Mouse (Mus musculus): ENCODE measurements around the gene Evi5.

Gene Evi5

DNA sequence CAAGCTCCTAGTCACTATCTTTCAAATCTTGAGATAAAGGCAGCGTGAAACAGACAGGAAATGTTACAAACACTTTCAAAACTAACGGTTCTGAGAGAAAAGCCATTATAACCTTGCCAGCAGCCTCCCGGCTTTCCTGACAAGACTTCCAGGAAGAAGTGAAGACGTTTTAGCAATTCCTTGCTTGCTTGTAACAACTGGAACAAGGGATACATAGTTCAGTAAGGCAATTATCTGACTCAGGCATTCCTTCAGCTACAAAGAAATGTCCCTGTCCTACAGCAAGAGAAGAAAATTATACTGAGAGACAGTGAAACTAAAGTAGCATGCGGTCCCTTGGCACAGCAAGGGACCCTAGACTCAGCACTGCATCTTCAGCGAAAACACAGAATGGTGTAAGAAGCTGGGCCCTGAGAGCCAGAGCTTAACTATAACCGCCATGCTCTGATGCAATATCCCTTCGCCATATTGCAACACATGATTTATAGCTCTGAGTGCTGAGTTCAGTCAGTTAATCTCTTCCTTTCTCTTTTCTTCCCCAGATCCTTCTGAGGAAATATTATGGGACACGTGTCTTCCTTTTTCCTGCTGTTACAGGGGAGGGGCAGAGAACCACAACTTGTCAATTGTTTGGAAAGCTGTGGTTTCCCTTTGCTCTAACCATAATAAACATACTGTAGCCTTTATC lies 125.5 kb downstream of the Evi5 start:
- DNase-seq (ENCODE audit: low read depth): no peak

DNA sequence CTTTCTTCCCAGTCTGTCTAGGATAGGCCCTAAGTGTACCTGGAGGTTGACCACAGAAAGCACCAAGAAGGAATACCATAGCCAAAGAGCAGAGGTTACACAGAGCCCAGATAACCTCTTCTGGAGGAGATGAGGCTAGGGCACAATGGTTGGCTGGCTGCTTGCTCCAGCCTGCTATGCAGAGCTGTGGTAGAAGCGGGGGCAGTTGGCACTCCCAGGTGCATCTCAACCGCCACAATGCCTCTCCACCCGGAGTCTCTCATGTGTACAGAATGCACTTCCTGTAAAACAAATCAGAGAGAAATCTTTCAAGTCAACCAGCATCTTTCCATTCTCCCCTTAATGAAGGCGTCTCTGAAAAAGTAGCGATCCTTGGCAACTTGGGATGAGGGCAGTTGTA lies 135.9 kb downstream of the Evi5 start:
- DNase-seq (ENCODE audit: low read depth): no peak

DNA sequence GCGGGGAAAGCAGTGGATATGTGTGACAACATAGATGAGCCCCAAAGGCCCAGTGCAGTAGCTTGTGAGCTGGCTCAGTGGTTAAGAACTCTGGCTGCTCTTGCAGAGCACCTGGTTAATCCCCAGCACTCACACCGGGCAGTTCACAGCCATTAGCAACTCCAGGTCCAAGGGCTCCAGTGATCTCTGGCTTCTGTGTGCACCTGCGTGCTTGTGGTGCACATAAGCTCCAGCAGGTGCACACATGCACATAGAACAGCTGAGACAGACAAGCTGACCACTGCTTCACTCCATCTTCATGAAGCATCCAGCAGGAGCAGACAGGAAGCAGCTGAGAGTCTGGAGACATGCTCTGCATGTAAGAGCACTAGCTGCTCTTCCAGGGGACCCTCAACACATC lies 136.6 kb downstream of the Evi5 start:
- no peak for DNase-seq (ENCODE audit: low read depth)

DNA sequence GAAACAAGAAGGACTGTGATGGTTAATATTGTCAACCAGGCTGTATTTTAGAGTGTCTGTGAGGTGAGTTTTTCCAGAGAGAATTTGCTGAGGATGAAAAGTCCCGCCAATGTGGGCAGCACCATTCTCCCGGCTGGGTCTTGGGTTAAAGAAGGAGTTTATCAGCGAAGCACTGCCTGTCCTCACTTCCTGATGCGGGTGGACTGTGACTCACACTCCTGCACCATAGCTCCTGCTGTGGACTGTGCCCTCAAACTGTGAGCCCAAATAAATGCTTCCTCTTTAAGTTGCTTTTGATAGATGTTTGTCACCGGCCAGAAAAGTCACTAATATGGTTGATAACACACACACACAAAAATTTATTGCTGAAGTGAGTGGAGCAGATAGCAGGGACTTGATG lies 138.7 kb downstream of the Evi5 start:
- DNase-seq (ENCODE audit: low read depth): no peak

DNA sequence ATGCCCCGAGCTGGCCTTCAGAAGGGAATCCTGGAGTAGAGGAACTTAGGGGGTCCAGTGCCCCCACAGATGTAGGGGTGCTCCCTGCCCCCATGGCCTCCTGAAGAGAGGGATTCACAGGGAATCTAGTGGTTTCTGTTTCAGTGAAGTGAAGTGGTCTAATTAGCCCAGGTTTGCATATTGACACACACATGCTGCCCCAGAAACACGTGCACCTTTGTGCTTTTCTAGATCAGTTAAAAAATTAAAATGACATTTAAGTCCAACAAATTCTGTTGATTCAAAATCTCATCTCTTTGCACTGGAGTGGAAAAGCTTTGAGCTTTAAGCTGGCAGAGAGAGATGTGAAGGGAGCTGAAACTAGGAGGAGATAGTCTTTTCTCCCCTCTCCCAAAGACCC lies 143.1 kb downstream of the Evi5 start:
- DNase-seq (ENCODE audit: low read depth): no peak

DNA sequence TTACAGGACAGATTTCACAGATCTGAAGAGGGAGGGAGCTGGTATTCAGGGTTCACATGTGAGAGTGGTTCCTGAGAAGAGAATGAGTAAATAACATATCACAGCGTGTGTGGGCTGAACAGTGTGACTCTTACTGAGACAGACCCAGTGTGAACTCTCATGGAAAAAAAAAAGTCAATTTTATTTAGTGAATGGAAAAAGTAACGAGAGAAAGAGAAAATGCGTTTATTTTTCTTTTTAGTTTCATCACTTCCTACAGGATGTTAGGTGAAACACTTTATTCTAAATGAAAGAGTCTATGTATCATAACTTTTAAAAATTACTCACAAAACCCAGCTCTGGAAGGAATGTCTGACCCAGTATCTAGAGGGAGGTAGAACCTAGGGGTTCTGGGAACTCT lies 143.5 kb downstream of the Evi5 start:
- peak; percentile 60 for DNase-seq (ENCODE audit: low read depth)

DNA sequence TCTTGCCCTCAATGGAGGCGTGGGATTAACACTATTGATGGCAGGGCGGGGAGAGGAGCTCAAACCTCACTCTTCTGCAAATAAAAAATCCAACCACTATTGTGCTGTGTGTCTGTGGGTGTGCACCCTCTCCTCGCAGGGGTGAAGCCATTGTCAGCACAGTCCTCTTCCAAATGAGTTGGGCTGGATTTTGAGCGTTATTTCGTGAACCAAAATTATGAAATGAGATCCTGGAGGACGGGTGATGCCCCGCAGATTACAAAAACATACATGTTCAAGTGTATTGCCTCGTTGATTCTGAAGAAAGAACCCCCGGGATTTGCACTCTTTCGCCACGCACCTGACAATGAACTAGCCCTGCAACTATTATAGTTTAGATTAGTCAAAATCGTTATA lies 147.9 kb downstream of the Evi5 start:
- DNase-seq (ENCODE audit: low read depth): no peak

DNA sequence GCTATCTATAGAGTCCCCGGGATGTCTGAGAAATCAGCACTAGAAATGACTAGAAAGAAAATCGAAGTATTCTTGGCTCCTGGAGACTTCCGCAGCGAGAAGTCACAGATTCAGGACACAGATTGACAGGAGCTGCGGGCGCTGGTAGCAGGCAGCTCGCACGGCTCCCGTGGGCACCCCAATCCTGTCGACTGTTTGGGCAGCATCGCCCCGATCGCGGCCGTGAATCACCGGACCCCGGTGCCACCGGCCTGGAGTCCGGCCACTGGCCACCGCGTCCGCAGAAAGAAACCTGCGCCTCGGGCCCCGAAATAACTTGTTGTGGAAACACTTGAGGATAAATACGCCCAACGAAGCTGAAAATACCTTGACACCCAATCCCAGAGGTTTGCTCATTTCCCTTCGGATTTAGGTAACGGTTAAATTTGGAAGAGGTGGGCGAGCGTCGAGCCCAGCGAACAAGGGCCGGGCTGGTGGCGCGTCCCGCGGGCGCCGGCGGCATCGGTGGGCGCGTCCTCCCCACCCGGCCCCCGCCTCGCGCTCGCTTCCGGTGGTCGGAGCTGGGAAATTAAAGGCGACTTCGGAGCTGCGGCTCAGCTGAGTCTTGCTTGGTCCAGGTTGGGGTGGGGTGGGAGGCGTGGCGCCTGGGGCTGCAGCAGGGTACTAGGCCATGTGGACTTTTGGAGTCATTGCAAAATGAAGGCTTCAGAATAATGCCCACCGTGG lies 148.5 kb downstream of the Evi5 start:
- DNase-seq (ENCODE audit: low read depth): peak; percentile 58

DNA sequence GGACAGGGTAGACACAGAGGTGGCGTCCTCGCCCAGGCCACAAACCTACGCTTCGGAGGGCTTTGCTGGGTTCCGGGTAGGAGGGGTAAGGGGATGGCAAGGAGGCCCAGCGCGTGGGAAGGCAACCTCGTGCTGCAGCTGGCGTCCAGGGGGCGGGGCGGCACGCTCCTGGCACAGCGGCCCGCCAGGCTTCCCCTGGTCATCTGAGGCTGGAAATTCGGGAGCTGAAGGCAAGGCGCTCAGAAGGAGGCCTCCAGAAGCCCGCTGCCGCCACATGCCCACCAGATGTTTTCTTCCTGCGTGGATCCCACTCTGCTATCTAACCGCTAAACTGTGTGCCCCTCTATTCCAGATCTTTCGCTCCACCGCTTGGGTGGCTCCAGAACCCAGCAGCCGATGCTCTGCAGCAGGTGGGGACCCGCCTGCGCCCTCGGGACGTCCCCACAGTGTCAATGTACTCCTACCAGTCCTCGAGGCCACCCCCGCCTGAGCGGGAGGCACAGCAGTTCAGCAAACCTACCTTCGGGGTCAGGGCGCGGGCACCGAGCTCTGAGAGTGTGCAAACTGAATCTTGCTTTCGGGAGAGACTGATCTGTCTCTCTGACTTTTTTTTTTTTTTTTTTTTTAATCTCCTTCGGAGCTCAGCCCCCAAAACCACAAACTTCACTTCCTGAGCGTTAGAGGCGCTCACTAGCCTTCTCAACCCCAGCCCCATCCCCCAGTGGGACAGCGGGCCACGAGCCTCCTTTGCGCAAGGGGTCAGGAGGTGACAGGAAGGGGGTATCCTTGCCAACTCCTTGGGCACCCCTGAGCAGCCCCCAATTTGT lies 149.3 kb downstream of the Evi5 start, which contains the start of gene Gfi1:
Gene Gfi1 (minus strand): TSS at position 602 of the 827 bp plus-strand sequence.
- DNase-seq (ENCODE audit: low read depth): peak; percentile 87

DNA sequence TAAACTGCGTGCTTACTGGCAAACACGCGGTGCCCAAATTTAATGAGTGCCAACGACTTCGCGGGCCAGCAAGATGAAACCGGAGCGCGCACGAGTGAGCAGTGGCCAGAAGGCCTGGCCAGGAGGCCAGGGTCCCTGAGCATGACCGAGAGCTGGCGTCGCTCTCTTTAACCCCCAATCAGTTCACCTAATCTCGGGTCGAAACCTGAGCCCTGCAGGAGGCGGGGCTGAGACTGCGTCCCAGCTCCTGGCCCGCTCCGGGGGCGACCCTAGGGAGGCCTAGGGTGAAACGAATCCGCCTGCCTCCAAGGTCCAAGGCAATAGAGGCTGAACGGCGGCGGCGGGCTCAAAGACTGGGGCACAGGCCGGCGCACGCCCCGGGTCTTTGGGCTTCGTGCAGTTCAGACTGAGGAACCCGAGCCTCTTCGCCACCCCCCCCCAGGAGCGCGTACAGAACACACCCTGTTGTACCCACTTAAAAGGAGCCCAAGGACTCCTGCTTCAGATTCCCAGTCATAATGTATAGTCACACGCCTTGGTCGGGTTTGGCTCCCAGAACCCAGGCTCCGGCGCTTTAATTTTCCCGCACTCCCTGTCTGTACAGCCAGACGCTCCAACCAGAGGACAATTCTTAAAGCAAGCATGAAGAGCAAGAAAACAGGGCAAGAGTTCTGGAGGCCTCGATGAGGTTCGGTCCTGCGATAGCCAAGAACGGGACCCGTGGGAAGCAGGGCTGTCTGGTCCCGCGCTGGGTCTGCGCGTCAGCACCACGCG lies 150.1 kb downstream of the Evi5 start:
- DNase-seq (ENCODE audit: low read depth): peak; percentile 59

DNA sequence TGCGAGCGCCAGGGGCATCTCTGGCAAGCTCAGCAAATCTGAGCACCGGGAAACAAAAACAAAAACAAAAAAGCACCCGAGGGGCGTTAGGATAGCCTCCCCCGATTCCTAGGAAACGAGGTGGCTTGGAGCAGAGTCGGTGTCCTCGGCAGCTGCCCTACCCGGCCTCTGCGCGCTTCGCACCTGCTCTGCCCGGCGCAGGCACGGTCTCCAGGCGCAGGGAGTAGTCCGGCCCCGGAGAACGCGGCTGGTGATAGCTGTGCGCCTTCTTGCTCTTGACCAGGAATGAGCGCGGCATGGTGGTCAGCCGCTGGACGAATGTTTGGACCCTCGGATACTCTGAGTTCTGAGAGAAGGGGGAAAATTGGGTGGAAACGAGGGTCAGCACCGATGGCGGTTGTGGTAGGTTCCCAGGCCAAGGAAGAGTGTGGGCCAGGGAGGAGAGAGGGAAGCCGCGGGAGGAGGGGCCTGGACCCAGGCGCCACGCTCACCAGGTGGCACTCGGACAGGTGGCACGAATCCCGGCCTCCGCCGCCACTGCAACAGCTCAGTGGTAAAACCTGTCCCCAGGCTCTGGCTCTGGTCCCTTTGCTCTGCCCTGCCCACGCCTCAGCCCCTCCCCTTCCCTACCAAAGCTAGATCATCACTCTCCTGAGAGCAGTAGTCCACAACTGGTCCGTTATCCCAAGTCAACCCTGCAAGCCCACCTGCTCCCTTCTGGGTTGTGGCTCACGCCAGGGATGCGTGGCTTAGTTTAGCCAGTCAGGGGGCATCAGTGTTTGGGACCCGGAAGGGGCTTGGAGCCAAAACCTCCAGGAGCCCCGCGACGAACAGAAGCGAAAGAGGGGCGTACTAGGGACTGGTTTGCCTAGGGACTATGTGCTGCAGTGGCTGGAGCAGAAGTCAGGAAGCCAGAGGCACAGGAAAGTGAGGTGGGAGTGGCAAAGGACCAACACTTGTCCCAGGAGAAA lies 151.1 kb downstream of the Evi5 start:
- peak; percentile 67 for DNase-seq (ENCODE audit: low read depth)

DNA sequence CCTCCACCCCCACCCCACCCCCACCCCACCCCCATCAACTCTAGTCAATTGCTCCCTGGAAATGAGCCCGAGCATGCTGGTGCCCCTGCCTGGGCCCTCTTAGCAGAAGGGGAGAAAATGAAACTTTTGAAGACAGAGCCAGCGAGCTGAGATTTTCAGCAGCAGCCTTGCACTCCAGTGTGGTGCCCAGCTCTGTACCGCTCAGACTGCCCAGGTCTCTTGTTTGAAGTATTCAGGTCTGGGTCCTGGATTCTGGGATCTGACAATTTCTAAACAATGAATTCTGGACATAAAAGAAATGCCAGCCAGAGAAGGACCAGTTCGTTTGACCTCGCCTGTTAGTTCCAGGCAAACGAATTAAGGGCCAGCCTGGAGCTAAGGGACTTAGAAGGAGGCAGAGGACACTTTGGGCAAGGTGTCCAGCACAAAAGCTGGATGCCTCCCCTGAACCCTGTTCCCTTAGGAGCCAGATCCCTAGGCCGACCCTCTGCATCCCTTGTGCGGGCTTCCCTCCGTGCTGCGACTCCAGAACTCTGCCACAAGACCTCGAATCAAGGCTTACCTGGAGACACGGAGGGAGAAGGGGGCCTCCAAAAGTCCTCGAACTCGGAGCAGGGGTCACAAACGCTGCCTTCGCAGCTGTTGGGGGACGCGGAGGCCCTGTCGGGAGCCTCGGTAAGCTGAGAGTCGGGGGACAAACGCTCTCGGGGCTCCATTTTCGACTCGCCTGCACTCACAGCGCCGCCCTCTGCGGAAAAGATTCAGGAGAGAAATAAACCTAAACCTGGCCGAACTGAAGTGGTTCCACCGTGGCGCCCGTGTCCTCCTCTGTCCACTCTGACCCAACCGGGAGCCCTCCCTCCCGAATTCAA lies 152.0 kb downstream of the Evi5 start:
- DNase-seq (ENCODE audit: low read depth): peak; percentile 64

DNA sequence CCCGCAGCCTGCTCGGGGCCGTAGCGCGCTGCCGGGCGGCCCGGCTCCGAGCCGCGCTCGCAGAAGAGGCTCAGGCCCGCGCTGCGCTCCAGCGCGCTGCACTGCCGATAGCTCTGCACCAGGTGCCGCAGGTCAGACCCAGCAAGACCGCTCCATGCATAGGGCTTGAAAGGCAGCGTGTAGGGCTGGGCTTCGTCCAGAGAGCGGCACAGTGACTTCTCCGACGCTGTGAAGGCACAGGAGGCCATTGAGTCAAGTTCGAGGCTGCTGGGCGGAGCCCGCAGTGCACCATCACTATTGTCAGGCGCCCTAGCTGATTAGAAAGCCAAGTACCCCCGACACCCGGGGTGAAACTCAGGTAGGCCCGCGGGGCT lies 153.3 kb downstream of the Evi5 start:
- no peak for DNase-seq (ENCODE audit: low read depth)

DNA sequence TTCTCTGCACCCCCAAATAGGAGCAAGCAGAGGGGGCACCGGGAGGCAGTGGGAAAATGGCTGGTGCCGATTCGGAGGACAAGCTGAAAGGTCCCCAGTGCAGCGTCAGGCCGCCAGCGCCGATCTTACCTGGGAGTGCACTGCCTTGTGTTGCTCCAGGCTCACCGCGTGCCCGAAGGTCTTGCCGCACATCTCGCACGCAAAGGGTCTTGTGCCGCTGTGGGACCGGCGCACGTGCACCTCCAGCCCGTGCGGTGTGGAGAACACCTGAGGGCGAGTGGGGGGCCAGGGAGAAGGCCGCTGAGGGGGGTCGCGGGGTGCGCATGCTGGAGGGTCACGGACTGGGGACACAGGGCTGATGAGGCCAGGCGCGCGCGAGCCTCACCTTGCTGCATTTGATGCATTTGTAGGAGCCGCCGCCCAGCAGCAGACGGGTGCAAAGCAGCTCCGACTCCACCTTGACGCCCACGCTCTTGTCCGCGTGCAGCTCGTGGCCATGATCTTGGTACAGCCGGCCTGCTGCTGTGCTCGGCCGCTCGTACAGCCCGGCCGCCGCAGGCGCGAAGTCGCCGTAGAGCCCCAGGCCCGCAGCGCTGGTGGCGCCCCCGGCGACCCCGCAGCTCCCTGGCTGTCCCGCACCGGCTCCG lies 153.8 kb downstream of the Evi5 start:
- DNase-seq (ENCODE audit: low read depth): no peak

DNA sequence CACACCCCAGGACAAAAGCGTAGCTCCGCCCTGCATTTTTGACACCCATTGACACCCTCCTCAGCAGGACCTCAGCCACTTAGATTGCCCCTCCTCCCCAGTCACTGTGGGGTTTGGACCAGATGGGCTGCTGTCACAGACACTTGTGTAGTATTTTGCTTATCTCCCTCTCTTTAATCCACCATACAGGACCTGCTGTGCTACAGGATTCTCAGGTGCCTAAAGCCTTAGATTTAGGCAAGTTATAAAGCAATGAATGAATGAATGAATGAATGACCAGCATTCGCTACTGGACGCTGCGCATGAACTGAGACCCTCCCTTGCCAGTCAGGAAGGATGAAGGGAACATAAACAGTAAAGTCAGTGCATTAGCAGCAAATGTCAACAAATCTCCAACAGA lies 154.4 kb downstream of the Evi5 start:
- DNase-seq (ENCODE audit: low read depth): no peak

DNA sequence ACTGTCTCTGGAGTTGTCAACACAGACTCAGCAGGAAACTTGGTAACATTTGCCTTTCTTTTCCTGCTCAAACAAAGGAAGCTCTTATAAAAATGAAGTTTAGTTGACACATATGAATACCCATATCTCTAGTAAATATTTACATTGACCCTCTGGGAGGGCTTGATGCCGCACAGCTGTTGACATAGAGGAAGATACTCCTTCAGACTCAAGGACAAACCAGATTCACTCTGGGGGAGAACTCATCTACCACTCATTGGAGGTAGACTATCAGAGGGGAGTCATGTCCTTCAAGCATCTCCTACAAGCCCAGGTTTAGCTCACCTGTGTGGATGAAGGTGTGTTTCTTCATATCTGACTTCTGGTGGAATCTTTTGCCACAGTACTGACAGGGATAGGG lies 155.1 kb downstream of the Evi5 start:
- DNase-seq (ENCODE audit: low read depth): no peak

DNA sequence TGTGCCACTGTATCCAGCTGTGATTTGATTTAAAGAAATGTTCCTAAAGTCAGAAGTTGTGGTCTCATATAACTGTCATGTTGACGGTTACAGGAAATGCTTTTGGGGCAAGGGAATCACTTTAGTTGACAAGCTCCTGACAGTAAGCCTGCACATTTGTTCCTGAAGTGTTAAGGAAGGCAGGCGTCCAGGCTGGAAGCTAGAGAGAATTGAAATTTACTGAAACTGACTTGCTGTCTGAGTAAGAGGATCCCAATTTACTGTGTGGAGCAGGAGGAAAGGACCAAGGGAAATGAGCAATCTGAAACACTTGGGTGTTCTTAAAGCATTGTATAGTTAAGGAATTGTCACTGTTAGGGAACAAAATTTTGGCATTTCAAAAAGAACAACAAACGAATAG lies 155.7 kb downstream of the Evi5 start:
- no peak for DNase-seq (ENCODE audit: low read depth)

DNA sequence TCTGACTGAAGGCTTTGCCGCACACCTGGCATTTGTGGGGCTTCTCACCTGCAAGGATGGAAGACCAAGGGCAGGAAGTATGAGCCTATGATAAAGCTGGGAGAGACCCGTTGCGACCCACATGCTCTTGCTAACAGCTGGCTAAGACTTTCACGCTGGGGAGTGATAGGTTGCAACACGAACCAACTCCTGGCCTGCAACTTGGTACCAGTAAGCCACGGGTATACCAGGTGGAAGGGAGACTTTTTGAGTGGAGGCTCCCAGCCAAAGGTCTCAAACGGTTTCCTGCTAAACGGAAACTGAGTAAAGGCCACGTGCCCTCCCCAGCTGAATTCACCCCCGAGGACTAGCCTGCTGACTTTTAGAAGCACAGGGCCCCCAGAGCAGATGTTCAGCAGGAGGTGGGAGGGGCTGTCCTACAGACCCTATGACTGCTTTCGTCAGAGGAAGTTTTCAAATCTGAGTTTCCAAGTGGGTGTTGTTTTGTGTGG lies 157.0 kb downstream of the Evi5 start:
- DNase-seq (ENCODE audit: low read depth): peak; percentile 64

DNA sequence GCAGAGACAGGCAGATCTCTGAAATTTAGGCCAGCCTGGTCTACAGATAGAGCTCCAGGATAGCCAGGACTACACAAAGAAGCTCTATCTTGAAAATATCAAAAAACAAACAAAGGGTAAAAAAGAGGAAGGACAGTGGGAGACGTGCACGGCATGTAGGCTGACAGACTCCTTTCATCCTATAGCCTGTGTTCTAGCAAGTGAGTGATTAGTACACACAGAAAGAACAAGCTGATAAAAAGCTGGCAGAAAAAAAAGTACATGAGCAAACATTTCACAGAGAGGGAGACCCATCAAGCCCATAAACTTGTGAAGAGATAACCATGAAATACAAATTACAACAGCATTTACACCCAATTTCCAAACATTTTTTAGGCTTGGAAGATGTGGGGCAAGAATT lies 163.2 kb downstream of the Evi5 start:
- no peak for DNase-seq (ENCODE audit: low read depth)
